Mouse (Mus musculus): Measurements from ENCODE around the gene Srp68.
"Not testable (repeated sequence)": the region's sequence is repeated elsewhere in the genome, so short reads cannot be mapped to it uniquely, and the experiment has no call there.

Srp68 gene

DNA sequence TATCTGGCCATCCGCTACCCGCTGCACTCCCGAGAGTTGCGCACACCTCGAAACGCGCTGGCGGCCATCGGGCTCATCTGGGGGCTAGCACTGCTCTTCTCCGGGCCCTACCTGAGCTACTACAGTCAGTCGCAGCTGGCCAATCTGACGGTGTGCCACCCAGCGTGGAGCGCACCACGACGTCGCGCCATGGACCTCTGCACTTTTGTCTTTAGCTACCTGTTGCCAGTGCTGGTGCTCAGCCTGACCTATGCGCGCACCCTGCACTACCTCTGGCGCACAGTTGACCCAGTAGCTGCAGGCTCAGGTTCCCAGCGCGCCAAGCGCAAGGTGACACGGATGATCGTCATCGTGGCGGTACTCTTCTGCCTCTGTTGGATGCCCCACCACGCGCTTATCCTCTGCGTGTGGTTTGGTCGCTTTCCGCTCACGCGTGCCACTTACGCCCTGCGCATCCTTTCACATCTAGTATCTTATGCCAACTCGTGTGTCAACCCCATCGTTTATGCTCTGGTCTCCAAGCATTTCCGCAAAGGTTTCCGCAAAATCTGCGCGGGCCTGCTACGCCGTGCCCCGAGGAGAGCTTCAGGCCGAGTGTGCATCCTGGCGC is 9.0 kb upstream of the Srp68 start:
- DNase-seq (ENCODE audit: low read depth, low spot score): no peak

DNA sequence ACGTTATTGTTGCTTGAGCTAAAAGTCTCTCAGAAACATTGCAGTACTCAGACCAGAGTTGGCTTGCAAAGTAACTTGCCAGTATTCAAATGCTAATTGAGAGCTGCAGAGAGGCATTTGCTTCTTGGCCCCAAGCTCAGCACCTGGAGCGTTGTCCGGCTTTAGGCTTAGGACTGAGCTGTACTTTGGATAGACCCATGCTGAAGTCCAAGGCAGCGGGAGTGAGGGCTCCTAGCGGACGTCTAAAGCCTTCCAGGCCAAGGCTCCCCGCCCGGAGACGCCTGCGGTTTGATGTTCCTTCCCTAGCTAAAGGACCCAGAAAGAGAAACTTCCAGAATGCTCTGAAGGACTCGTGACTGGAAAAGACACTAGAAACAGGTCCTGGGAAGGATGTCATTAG is 8.1 kb upstream of the Srp68 start:
- DNase-seq (ENCODE audit: low read depth, low spot score): no peak

DNA sequence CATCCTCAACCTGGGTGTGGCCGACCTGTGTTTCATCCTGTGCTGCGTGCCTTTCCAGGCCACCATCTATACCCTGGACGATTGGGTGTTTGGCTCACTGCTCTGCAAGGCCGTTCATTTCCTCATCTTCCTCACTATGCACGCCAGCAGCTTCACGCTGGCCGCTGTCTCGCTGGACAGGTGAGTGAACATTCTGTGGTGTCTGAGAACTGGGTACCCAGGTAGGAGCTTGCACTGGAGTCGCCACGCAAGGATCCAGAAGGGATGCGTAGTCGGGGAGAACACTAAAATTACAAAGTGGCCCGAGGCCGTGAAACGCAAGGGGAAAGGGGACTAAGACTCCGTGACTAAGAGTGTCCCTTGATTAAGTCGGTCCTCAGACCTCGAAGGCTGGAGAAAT is 7.7 kb upstream of the Srp68 start:
- no peak for DNase-seq (ENCODE audit: low read depth, low spot score)

DNA sequence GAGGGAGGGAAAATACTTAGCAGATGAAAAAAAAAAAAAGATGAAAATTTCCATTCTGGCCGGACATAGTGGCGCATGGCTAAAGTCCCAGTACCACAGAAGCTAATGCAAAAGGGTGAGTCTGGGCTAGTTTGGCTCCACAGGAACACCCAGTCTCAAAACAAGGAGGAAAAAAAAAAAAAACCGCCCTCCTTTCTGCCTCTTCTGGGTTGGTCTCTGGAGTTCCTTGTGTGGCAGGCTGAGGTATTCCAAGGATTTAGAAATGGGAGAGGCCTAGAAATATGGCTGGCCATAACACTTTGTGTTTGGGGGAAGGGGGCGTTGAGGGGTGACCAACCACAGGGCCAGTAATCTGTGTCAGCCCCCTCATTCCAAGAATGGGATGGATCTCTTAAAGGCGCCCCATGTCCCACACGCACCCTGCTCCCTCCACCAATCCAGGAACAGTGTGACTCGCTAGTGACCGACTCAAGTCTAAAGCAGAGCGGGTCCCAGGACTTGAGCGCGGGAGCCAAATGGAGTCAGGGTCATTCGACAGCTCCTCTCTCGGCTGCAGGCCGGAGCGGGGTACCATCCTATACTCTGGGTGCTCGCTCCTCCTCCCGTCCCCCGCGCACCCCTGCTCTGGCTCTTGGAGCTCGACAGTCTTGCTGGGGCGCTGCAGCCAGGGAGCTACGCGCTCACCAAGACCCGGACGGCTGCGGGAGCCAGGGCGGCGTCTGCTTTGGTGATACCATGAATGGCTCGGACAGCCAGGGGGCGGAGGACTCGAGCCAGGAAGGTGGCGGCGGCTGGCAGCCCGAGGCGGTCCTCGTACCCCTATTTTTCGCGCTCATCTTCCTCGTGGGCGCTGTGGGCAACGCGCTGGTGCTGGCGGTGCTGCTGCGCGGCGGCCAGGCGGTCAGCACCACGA is 7.0 kb upstream of the Srp68 start, which contains the start of gene Galr2:
TSS of gene Galr2 (plus strand) at position 189 of the 913 bp plus-strand sequence.
- no peak for DNase-seq (ENCODE audit: low read depth, low spot score)

DNA sequence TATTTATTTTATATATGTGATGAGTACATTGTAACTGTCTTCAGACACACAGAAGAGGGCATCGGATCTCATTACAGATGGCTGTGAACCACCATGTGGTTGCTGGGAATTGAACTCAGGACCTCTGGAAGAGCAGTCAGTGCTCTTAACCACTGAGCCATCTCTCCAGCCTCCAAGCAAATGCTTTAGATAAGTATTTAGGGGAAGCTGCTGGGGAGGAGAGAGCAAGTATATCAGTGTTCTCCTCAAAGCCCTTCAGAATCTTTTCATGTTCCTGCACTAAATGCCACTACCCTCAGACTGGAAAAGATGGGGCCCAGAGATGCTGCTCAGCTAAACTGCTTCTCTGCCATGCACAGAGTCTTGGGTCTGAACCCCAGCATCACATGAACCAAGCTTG is 3.2 kb upstream of the Srp68 start:
- DNase-seq (ENCODE audit: low read depth, low spot score): not testable (repeated sequence)

DNA sequence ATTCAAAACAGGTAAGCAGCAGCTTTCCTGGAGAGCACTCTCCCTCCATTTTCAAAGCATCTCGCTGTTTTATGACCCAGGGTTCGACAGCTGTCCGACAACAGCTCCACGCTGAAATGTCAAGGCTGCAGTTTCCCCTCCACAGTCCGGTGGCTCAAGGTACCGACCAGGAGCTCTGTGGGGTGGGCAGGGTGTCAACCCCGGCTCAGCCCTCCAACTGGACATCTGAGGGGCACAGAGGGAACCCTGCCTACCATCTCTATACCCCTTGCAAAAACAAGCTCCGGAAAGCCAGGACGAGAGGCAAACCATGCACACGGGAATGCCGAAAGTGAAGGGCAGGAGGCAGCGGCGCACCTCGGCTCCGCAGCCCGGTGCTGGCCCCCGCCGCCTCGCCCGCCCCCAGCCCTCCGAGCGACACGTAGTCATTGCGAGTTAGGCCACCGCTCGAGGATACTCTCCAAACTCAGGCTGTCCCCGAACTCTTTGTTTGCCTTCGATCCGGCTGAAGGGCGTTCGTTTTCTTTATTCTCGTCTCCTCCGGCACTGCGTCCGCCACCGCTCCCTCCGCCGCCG is 460 bp downstream of the Srp68 start:
- DNase-seq (ENCODE audit: low read depth, low spot score): no peak

DNA sequence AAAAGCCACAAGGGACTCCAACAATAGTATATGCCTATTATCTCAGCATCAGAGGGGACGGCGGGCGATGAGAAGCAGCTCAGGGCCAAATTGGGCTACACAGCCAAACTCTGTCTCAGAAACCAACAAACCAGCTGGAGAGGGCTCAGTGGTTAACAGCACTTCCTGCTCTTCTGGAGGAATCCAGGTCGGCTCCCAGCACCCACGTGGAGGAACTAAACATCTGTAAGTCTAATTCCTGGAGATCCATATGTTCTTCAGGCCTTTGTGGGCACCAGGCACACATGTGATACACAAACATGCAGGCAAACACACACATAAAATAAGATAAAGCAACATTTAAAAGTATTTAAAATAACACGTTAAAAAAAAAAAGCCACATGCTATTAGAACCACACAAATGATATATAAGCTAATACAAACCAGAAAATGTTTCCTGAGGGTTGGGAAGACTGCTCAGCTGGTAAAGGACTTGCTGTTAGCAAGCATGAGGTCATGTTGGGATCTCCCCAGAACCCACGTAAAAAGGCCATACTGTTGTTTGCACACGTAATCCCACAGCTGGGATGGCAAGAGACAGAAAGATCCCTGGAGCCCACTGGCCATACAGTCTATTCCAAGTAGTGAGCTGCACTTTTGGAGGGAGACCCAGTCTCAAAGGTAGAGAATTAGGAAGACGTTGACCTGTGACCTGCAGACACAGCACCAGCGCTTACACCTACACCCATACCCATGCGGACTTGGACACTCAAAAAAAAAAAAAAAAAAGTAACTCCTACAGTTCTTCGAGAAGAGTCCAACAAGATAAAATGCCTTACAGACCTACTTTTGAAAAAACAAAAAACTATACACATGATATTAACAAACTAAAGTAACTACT is 1.2 kb downstream of the Srp68 start:
- no peak for DNase-seq (ENCODE audit: low read depth, low spot score)

DNA sequence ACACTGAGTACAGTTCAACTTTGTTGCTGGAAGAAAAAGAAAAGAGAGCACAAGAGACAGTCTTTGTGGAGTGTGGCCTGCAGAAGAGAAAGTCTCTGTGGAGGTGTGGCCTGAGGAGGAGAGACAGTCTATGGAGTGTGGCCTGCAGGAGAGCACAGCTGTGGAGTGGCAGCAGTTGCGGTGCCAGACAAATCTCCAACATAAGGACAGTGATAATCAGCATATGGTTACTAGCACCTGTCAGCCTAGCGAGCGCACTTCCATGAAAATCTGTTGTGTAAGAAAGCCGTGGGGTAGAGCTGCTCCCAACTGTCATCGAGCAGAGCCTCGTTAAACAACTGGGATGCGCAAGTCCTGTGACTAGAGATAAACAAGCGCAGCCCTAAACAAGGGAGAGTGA is 4.5 kb downstream of the Srp68 start:
- DNase-seq (ENCODE audit: low read depth, low spot score): no peak

DNA sequence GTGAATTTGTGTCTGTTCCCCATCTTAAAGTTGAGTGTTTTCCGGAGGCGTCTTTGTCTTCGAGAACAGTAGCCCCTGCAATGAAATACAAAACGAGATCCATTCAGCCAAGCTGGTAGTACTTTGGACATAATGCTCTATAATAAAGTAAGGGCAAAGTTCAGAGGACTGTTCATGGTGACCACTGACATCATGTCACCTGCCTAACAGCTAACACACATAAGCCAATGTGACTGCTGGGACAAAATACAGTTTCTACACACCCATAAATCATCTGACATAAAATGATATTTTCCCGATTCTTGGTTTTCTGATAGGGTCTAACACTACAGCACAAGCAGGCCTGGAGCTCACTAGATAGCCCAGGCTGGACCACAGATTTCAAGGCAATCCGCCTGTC is 5.7 kb downstream of the Srp68 start:
- DNase-seq (ENCODE audit: low read depth, low spot score): no peak

DNA sequence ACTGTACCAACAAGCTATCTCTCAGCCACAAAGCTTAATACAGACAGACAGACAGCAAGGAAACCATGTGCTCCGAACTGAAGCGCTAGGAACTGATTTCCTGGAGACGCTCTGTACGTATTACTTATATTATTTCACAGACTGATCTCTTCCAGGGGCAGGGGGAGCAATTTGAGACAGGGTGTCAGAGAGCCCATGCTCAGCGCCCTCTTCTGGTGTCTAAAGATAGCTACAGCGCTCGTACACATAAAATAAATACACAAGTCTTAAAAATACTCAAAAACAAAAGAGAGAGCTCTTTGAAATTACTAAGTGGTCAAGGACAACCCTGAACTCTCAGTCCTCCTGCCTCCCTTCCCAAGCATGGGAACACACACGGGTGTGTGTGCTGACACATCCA is 6.4 kb downstream of the Srp68 start:
- no peak for DNase-seq (ENCODE audit: low read depth, low spot score)

DNA sequence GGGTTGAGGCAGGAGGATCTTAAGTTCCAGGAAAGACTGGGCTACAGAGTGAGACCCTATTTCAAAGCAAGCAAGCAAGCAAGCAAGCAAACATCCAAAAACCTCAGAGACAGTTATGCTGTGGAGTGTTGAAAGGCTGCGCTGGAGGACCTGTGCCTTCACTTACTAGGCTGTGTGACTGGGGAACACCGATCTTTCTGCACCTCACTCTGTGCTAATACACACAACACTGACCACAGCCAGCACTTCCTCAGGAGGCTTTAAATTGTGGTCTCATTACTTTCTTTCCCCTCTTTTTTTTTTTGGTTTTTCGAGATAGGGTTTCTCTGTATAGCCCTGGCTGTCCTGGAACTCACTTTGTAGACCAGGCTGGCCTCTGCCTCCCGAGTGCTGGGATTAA is 8.2 kb downstream of the Srp68 start:
- DNase-seq (ENCODE audit: low read depth, low spot score): no peak

DNA sequence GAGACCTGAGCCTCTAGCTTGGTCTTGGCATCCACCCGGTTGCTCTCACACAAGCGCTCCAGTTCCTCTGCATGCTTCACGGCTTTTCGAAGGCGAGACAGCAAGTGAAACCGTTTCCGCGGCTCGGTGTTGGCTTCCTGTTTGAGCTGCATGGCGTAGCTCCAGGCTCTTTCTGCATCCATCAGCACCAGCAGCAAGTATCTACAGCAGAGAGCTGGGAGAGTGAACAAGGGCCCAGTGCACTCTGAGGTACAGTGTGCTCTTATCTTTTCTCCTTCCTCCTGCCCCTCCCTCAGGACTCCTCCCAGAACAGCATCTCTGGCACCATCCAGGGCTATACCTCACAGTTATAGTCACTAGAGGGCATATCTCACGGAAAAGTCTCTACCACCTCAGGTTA is 8.7 kb downstream of the Srp68 start:
- no peak for DNase-seq (ENCODE audit: low read depth, low spot score)

DNA sequence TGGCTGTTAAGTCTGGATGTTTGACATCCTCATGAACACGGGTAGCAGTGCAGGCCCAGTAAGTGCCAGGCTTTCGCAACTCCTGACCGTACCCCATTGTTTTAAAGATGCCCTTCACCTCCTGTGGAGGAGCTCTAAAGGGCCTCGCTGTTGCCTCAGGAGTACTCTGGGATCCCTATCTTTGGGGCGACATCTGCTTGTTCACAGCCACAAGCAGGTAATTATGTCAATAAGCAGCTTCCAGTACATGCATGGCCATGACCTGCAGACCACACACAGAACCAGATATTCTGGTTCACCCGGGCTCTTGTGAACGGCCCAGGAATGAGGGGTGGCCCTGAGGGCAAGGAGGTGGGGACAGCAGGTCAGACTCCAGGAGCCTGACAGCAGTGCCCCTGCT is 13.8 kb downstream of the Srp68 start:
- DNase-seq (ENCODE audit: low read depth, low spot score): no peak

DNA sequence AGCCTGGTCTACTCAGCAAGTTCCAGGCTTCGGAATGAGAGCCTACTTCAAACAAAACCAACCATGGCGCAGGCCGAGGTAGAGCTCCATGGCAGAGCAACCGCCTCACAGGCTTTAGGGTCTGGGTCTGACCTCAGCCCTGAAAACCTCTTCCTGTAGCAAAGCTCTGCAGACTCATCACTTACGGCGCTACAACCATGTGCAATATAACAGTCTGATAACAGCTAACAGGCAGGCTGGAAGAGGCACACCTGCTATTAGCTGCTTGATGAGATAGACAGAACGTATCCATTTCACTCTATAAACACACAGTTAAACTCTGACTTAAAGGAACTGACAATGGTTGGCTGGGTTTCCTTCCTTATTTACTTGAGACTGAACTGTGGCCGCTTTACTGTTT is 14.6 kb downstream of the Srp68 start:
- DNase-seq (ENCODE audit: low read depth, low spot score): no peak

DNA sequence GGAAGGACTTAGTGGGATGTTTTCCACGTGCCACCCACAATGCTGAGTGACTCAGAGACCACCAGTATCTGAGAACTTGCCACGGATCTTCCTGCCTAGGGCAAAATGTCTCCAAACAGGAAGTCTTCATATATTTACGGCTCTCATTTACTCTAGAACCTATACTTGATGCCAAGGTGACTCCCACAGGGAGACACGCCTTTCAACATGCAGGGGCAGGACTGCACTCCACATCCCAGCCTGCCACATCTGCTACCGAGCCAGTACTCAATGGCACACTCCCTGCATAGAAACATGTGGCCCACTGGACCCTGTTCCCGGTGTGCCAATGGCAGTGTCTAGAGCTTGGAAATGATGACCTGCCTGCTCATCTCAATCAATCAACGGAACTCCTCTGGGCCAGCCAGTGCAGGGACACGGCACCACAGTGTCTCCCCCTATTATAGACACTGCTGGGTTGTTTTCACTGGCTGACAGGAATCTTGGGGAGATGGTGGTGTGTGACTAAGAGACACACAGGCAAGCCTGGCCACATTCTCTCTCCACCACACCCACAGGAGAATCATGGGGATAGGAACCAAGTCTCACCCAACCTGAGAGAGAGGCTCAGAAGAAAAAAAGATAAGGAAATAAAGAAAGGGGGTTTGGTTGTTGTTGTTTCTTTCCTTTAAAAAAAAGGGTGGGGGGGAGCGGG is 17.9 kb downstream of the Srp68 start:
- no peak for DNase-seq (ENCODE audit: low read depth, low spot score)

DNA sequence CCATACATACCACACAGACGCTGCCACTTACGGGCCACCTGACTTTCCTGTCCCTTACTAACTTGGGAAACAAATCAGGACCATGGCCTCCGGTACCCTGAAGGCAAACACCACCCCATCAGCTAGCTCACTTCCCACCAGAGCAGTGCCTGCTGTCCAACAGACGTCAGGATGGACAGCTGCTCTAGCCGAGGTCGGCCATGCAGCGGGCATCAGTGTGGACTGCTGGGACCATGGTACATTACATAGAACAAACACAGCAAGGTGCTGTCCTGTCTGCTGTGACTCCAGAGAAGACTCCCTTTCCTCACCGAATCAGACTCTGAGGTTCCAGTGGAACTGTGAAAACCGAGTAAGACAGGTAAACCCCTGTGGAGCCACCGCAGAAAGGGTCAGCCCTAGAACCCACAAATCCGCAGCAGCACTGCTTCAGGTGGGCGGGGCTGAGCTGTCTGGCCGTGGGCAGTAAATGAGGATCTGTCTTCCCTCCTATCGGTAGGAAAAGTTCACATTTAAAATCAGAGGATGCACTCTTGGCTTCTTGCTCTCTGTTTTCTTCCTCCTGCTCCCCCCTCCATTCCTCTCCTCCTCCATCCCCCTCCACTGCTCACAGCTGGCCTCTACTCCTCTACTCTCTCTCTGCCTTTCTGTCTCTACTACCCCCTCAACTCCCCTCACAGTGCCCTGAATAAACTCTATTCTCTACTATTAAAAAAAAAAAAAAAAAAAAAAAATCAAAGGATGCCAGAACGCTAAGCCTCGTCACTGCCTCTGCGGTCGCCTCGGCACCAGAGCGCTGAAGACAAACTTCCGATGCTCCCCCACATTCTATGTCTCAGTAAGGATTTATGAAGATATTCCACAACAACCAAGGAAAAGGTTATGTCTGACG is 18.7 kb downstream of the Srp68 start:
- DNase-seq (ENCODE audit: low read depth, low spot score): no peak

DNA sequence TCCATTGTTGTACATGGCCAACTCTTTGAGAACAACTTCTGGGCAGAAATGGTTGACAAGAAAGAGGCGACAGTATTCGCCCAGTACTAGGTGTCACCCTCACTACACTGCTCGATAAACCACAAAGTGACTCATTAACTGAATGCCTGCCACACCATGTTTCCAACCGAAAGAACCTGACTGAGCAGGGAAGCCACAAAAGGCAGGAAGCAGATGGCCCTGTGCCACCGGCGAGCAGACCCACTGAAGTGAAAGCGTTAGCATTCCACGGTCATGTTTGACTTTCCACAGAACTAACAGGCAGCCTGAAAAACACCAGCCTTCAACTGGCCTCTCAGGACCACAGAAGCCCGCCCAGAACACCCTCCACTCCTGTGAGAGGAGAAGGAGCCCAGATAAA is 19.4 kb downstream of the Srp68 start:
- no peak for DNase-seq (ENCODE audit: low read depth, low spot score)

DNA sequence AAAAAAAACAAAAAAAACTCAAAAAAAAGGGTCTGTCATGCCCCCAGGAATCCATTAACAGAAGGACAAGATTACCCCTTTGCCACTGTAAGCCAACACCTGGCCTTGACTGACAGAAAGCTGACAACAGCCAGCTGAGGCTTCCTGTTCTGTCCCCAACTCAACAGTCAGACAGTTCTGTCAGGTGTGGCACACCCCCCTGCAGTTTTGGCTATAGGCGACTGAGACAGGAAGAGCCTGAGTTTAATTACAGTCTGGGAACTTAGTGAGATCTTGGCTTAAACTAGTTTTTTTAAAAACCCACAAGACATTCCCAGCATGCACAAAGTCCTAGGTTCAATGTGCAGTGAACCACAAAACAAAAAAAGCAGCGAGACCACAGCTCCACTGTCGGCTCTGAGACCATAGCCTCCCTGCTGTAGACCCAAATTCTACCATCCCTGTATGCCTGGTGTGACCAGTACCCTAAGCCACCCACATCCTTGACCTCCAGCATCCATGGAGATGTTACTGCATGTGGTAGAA is 20.9 kb downstream of the Srp68 start:
- no peak for DNase-seq (ENCODE audit: low read depth, low spot score)

DNA sequence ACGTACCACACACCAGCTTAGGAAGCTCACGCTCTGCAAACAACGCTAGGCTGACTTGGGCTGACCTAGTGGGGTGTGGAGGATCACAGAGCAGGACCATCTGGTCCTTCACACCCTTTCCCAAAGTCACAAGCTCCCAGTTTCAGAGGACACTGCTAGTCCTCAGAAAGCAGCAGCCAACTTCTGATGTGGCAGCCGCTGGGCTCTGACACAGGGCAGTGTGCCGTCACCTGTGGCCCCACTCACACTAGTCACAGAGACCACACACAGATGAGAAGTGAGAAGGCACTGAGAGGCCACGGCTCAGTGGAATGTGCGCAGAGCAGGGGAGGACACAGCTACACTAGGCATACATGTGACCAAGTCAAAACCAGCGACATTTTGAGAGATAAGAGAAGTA is 23.1 kb downstream of the Srp68 start:
- no peak for DNase-seq (ENCODE audit: low read depth, low spot score)
